ENCODE assay signal across 21 mouse cellular contexts in genomic region chr1:178485138-178485867, GRCm38 (mm10). TPM values are rescaled to one million over a fixed set of nuclear protein-coding genes. Genes with fewer than 3 reads are reported as not detected.
DNase-seq lines count a peak whose midpoint lies in the region; ATAC-seq and TF ChIP-seq lines count a peak whose summit lies in the region.
"Had no signal": no experiment of that assay in that cellular context is flagged by ENCODE, and none has a peak within 500 bp of the region (broad histone marks: within the 10 kb centered on the region; RNA-seq: fewer than 3 reads in every experiment).

No protein-coding gene starts in this region.

- H3K4me1 ChIP-seq in heart, embryonic 10.5 days = peaks cover 31% of the 10 kb centered on the region
- no peaks in the 10 kb centered on the region; the same call in 1 of the 2 replicates for H3K4me1 ChIP-seq in heart, adult 2 months (ENCODE audit: control insufficient read depth, insufficient read depth, low read length)
- H3K4me1 ChIP-seq in intestine, postnatal 0 days (replicated peaks; ENCODE audit: control insufficient read depth, insufficient read depth, low read length) = no peaks in the 10 kb centered on the region
- no peaks in the 10 kb centered on the region; the same call in 1 of the 2 replicates for H3K4me1 ChIP-seq in intestine, embryonic 16.5 days (ENCODE audit: control insufficient read depth, insufficient read depth, low read length)
- H3K4me1 ChIP-seq in lung, embryonic 14.5 days (ENCODE audit: insufficient read depth) = no peaks in the 10 kb centered on the region; the same call in 1 of the 2 replicates
- H3K4me1 ChIP-seq: forebrain, embryonic 15.5 days; hindbrain, embryonic 15.5 days had no signal

- no peak overlapping the region for H3K4me2 ChIP-seq in intestine, postnatal 0 days (replicated peaks; ENCODE audit: low read depth)
- H3K4me2 ChIP-seq in intestine, embryonic 16.5 days (ENCODE audit: low read depth, low read length) = no peak overlapping the region
- H3K4me2 ChIP-seq in lung, embryonic 14.5 days = no peak overlapping the region
- H3K4me2 ChIP-seq: forebrain, embryonic 15.5 days; hindbrain, embryonic 15.5 days had no signal

- no peaks in the 10 kb centered on the region for H3K79me2 ChIP-seq in heart, adult 2 months (replicated peaks; ENCODE audit: control insufficient read depth, insufficient read depth, low read length)

- no peak overlapping the region for H3K4me3 ChIP-seq in heart, embryonic 10.5 days
- H3K4me3 ChIP-seq in heart, adult 2 months = no peak overlapping the region
- H3K4me3 ChIP-seq in intestine, postnatal 0 days (ENCODE audit: low read depth, low read length) = no peak overlapping the region
- H3K4me3 ChIP-seq in intestine, embryonic 16.5 days (ENCODE audit: low read length) = no peak overlapping the region
- no peak overlapping the region for H3K4me3 ChIP-seq in lung, embryonic 14.5 days (ENCODE audit: low read depth, low read length)
- H3K4me3 ChIP-seq: forebrain, embryonic 15.5 days; hindbrain, embryonic 15.5 days; left cerebral cortex, adult 2 months had no signal

- WGBS in heart, embryonic 10.5 days = 81% methylated on average over 5 of the region's 5 CpGs
- WGBS in heart, adult 2 months = 89% methylated on average over 5 of the region's 5 CpGs
- WGBS in intestine, postnatal 0 days = 81% methylated on average over 5 of the region's 5 CpGs
- 86% methylated on average over 5 of the region's 5 CpGs for WGBS in intestine, embryonic 16.5 days
- 73% methylated on average over 5 of the region's 5 CpGs for WGBS in lung, embryonic 14.5 days

- peak overlapping the region; percentile 66; the same call in 1 of the 2 replicates for H3K27ac ChIP-seq in heart, embryonic 10.5 days
- H3K27ac ChIP-seq in heart, adult 2 months = no peak overlapping the region
- H3K27ac ChIP-seq in intestine, postnatal 0 days (ENCODE audit: low read depth, low read length) = no peak overlapping the region
- no peak overlapping the region for H3K27ac ChIP-seq in intestine, embryonic 16.5 days (ENCODE audit: low read length)
- H3K27ac ChIP-seq in lung, embryonic 14.5 days (ENCODE audit: low read depth) = no peak overlapping the region
- H3K27ac ChIP-seq: forebrain, embryonic 15.5 days; hindbrain, embryonic 15.5 days; left cerebral cortex, adult 2 months had no signal

- H3K9ac ChIP-seq in heart, adult 2 months (ENCODE audit: low read depth, low read length) = no peak overlapping the region
- H3K9ac ChIP-seq in intestine, postnatal 0 days (ENCODE audit: low read depth, low read length) = no peak overlapping the region
- H3K9ac ChIP-seq in intestine, embryonic 16.5 days (ENCODE audit: low read depth, low read length) = no peak overlapping the region
- H3K9ac ChIP-seq in lung, embryonic 14.5 days = no peak overlapping the region
- H3K9ac ChIP-seq: forebrain, embryonic 15.5 days; hindbrain, embryonic 15.5 days had no signal

- no peak for TF ChIP-seq EP300 in heart, adult 2 months (IDR thresholded peaks at IDR 0.05; ENCODE audit: insufficient read depth, low read depth, low read length)

- intact Hi-C loops in heart, adult 2 months (cut with DNase I) = no loop called here

- no peak for TF ChIP-seq POLR2A in heart, adult 2 months (IDR thresholded peaks at IDR 0.05; ENCODE audit: insufficient read depth, low read depth, low read length)

- TF ChIP-seq CTCF in heart, adult 2 months (IDR thresholded peaks at IDR 0.05) = no peak
- TF ChIP-seq CTCF in intestine, postnatal 0 days (IDR thresholded peaks at IDR 0.05; ENCODE audit: low read depth) = peak; percentile 20; the same call in 1 of the 2 replicates
- TF ChIP-seq CTCF in lung, embryonic 14.5 days (IDR thresholded peaks at IDR 0.05; ENCODE audit: low read depth) = peak; percentile 41

- ATAC-seq in intestine, postnatal 0 days = no peak
- ATAC-seq in intestine, embryonic 16.5 days = no peak
- ATAC-seq in lung, embryonic 14.5 days (ENCODE audit: insufficient read depth) = no peak
- peak; percentile 56 for ATAC-seq in megakaryocyte, adult 5-6 weeks (ENCODE audit: poor library complexity, severe bottlenecking)
- ATAC-seq: forebrain, embryonic 15.5 days had no signal

- no peaks in the 10 kb centered on the region for H3K36me3 ChIP-seq in heart, embryonic 10.5 days
- H3K36me3 ChIP-seq in heart, adult 2 months (ENCODE audit: control insufficient read depth, insufficient read depth, low read length) = no peaks in the 10 kb centered on the region
- H3K36me3 ChIP-seq in intestine, postnatal 0 days (ENCODE audit: control insufficient read depth, insufficient read depth) = no peaks in the 10 kb centered on the region
- H3K36me3 ChIP-seq in intestine, embryonic 16.5 days (ENCODE audit: control insufficient read depth, insufficient read depth, low read length) = no peaks in the 10 kb centered on the region
- no peaks in the 10 kb centered on the region for H3K36me3 ChIP-seq in lung, embryonic 14.5 days (ENCODE audit: insufficient read depth)
- H3K36me3 ChIP-seq: forebrain, embryonic 15.5 days; hindbrain, embryonic 15.5 days had no signal

- H3K27me3 ChIP-seq in heart, embryonic 10.5 days (ENCODE audit: insufficient read depth, poor library complexity, severe bottlenecking) = no peaks in the 10 kb centered on the region
- no peaks in the 10 kb centered on the region for H3K27me3 ChIP-seq in heart, adult 2 months (ENCODE audit: control insufficient read depth, insufficient read depth, low read length)
- H3K27me3 ChIP-seq in intestine, postnatal 0 days (replicated peaks; ENCODE audit: control insufficient read depth, insufficient read depth, low read length) = no peaks in the 10 kb centered on the region
- H3K27me3 ChIP-seq in intestine, embryonic 16.5 days (replicated peaks; ENCODE audit: control insufficient read depth, insufficient read depth, low read length) = no peaks in the 10 kb centered on the region
- H3K27me3 ChIP-seq in lung, embryonic 14.5 days (ENCODE audit: insufficient read depth, low read length) = no peaks in the 10 kb centered on the region
- H3K27me3 ChIP-seq: forebrain, embryonic 15.5 days; hindbrain, embryonic 15.5 days had no signal

- H3K9me3 ChIP-seq in heart, embryonic 10.5 days = no peaks in the 10 kb centered on the region
- no peaks in the 10 kb centered on the region for H3K9me3 ChIP-seq in intestine, postnatal 0 days (ENCODE audit: control insufficient read depth)
- no peaks in the 10 kb centered on the region for H3K9me3 ChIP-seq in intestine, embryonic 16.5 days (ENCODE audit: control insufficient read depth, low read length)
- H3K9me3 ChIP-seq in lung, embryonic 14.5 days (ENCODE audit: low read depth, low read length) = no peaks in the 10 kb centered on the region
- H3K9me3 ChIP-seq: forebrain, embryonic 15.5 days; hindbrain, embryonic 15.5 days had no signal

- no peak for DNase-seq in heart, embryonic 10.5 days (ENCODE audit: low spot score)
- DNase-seq in heart, adult 2 months = no peak
- DNase-seq in lung, embryonic 14.5 days = peak; percentile 12
- DNase-seq in lung, adult 18-20 months = no peak
- DNase-seq in right cerebral cortex, postnatal 14 days = no peak
- DNase-seq: B cell, adult 2 months; cerebellum, adult 8-10 months; gastrocnemius, postnatal 25 days; heart, postnatal 10 days; kidney, adult 11 months; kidney, postnatal 25 days; left cerebral cortex, postnatal 4 days; lung, postnatal 14 days; thymus, postnatal 25 days had no signal

RNA-seq across cellular contexts. Expression of gene Kif26b, which starts 43.6 kb away (rescaled TPM):
- 13.5 and 19.1 TPM in 2 replicates for polyA plus RNA-seq in heart, embryonic 10.5 days (2016; fragmentation: Nextera tagmentation; extraction: Ambion mirVana)
- 1 to 10 TPM; 2.4 to 3.0 TPM for total RNA-seq in heart, adult 2 months (2021)
- polyA plus RNA-seq in heart, adult 2 months (2012; rRNA removed) = 0.86 and 1.1 TPM in 2 replicates
- 0.54 and 0.57 TPM in 2 replicates for polyA plus RNA-seq in intestine, postnatal 0 days (2015; fragmentation: Nextera tagmentation; extraction: Ambion mirVana)
- 1.5 and 1.7 TPM in 2 replicates for polyA plus RNA-seq in intestine, embryonic 16.5 days (2015; fragmentation: Nextera tagmentation; extraction: Ambion mirVana)
- 1.5 and 2.2 TPM in 2 replicates for polyA plus RNA-seq in lung, embryonic 14.5 days (2014; fragmentation: Nextera tagmentation; extraction: Ambion mirVana)
- 0.02 and 0.20 TPM in 2 replicates for total RNA-seq in megakaryocyte, adult 5-6 weeks (2015)
- 0.04 TPM in 1 of 2 replicates, not detected in the other for total RNA-seq in megakaryocyte, adult 5-6 weeks (2017)
- total RNA-seq: monocyte, adult 5-6 weeks had no signal
